Mouse (Mus musculus) kidney, embryonic 16.5 days (tissue): ENCODE results near the gene Chil4. TPM values are rescaled to one million over a fixed set of nuclear protein-coding genes. Genes with fewer than 3 reads are reported as not detected.
"Not testable (repeated sequence)": the region's sequence is repeated elsewhere in the genome, so short reads cannot be mapped to it uniquely, and the experiment has no call there.

ENCODE experiments used
- ATAC-seq: fragments of 200-750 bp; cut with Nextera tagmentation; 2 replicates; pipeline ENCODE4 v1.8.0; 2017; ENCODE audit warnings: moderate TSS enrichment; ENCODE audit not compliant: low FRiP score, low TSS enrichment
- H3K27ac ChIP-seq: fragments of 300-500 bp; sonication (generic); 2 replicates; pipeline ENCODE4 v1.5.1; 2014; ENCODE audit warnings: low read length
- H3K27me3 ChIP-seq: fragments of 300-500 bp; sonication (generic); 2 replicates; pipeline ENCODE4 v1.6.1; 2014; ENCODE audit warnings: low read length, control low read depth, mixed read lengths; ENCODE audit not compliant: insufficient read depth
- H3K36me3 ChIP-seq: fragments of 300-500 bp; sonication (generic); 2 replicates; pipeline ENCODE4 v1.6.1; 2014; ENCODE audit warnings: low read length, control low read depth, mixed read lengths; ENCODE audit not compliant: insufficient read depth
- H3K4me1 ChIP-seq: fragments of 300-500 bp; sonication (generic); 2 replicates; pipeline ENCODE4 v1.6.1; 2014; ENCODE audit warnings: low read length, control low read depth, mixed read lengths; ENCODE audit not compliant: insufficient read depth
- H3K4me2 ChIP-seq: fragments of 300-500 bp; sonication (generic); replicated peaks from 2 replicates; pipeline ENCODE4 v1.6.1; 2014; ENCODE audit warnings: low read depth, low read length
- H3K4me3 ChIP-seq: fragments of 300-500 bp; sonication (generic); 2 replicates; pipeline ENCODE4 v1.5.1; 2014; ENCODE audit warnings: mild to moderate bottlenecking, low read length
- H3K9ac ChIP-seq: fragments of 300-500 bp; sonication (generic); replicated peaks from 2 replicates; pipeline ENCODE4 v1.6.1; 2014; ENCODE audit warnings: low read length
- H3K9me3 ChIP-seq: fragments of 300-500 bp; sonication (generic); 2 replicates; pipeline ENCODE4 v1.6.1; 2016; ENCODE audit warnings: low read length, control low read depth
- WGBS: fragments of 180-500 bp; shearing (Covaris S2); extraction: QIAGEN DNeasy Blood & Tissue Kit; methylation state at CpG from one replicate; pipeline ENCODE4 v1.1.7; 2014; 5-methylcytosine and 5-hydroxymethylcytosine counted together
- polyA plus RNA-seq: library from polyadenylated mRNA; unstranded; fragments of >200 nt; fragmentation: Nextera tagmentation; extraction: Ambion mirVana; gene quantifications from 2 replicates; pipeline ENCODE4 v1.2.1, GENCODE M21; 2015

Chil4 gene
- polyA plus RNA-seq, 1 experiment from 2014 or later: 0.95 TPM

DNA sequence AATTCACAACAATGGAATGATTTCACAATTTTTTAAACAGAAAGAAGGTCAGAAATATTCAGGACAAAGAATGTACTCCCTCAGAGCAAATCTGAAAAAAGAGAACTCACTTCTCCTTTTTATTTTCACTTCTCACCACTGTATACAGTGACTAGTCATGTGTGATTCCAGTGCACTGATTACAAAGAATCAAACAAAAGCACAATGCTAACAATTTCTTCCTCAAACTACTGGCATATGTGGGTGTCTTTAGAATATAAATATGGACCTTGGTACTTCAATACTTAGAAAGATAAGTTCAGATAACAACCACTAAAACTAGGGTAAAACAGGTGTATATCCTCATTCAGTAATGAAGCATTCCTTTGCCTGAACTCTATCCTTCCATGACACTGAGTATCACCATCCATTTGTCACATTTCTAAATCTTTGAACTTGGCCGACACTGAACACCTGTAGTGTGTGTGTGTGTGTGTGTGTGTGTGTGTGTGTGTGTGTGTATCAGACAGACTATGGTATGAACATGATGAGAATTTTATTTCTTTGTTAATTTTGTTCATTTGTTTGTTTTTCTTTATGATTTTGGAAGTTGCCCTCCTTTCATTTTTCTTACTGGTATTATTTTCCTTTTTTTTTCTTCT lies 2.4 kb upstream of the Chil4 start:
- H3K4me1 ChIP-seq: no peaks in the 10 kb centered on the region
- ATAC-seq: no peak
- H3K36me3 ChIP-seq: no peaks in the 10 kb centered on the region
- no peaks in the 10 kb centered on the region for H3K27me3 ChIP-seq
- 65% methylated on average over 1 of the region's 1 CpGs for WGBS
- H3K4me3 ChIP-seq: no peak overlapping the region
- no peak overlapping the region for H3K9ac ChIP-seq
- no peaks in the 10 kb centered on the region for H3K9me3 ChIP-seq
- H3K27ac ChIP-seq: no peak overlapping the region
- H3K4me2 ChIP-seq: no peak overlapping the region

DNA sequence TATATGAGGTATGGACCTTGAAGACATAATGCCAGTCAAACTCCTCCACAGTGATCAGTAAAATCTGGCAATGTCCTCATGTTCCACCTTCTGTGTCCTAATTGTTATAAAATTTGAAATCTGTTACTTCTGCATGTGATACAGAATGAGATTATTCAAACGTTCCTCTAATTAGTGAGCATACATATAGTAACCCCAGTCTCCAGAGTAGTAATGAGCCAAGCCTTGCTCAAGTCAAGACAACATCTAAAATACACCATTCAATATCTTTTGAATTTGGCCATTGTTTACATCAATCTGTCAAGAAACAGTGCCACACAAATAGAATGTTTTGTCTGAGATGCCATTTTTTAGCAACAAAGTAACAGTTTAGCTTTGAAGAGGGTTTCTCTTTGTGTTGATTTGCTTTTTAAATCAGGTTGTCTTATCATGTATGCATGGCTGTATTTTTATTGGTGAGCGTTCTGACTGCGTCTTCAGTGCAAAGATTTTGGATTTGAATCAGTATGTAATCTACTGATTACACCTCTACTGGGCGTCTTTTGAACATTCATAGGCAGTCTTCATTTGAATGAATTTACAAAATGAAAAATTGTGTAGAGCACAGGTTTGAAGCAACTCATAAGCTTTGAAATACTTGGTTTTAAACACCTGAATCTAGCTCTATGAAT lies 888 bp downstream of the Chil4 start:
- H3K9me3 ChIP-seq, H3K27ac ChIP-seq, H3K27me3 ChIP-seq, H3K4me2 ChIP-seq, H3K36me3 ChIP-seq, H3K9ac ChIP-seq, ATAC-seq, H3K4me1 ChIP-seq, H3K4me3 ChIP-seq: not testable (repeated sequence)
- WGBS: 83% methylated on average over 4 of the region's 4 CpGs

DNA sequence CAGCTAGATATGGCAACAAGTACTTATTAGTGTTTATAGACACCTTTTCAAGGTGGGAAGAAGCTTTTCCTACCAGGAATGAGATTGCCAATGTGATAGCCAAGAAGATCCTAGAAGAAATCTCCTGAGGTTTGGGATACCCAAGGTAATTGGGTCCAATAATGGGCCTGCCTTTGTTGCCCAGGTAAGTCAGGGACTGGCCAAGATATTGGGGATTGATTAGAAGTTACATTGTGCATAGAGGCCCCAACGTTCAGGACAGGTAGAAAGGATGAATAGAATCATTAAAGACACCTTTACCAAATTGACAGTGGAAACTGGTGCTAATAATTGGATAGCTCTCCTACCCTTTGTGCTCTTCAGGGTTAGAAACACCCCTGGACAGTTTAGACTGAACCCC lies 21.3 kb downstream of the Chil4 start:
- 53% methylated on average over 1 of the region's 1 CpGs for WGBS
- not testable (repeated sequence) for H3K4me2 ChIP-seq, ATAC-seq, H3K4me3 ChIP-seq, H3K27ac ChIP-seq, H3K4me1 ChIP-seq, H3K36me3 ChIP-seq, H3K9ac ChIP-seq, H3K27me3 ChIP-seq
- peaks cover 16% of the 10 kb centered on the region; the same call in 1 of the 2 replicates for H3K9me3 ChIP-seq

DNA sequence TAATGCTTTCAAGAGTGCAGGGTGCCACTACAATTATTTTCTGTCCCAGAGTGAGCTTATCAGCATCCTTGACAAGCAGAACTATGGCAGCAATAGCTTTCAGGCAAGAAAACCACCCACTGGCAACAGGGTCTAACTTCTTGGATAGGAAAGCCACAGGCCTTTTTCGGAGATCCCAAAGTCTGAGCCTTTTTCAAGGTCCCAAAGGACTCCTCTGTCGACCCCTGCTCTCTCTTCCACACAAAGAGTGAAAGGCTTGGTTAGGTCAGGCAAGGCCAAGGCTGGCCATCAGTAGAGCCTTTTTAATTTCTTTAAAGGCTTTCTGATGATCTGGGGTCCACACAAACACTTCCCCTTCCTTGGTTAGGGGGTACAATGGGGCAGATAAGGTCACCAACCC lies 22.1 kb downstream of the Chil4 start:
- not testable (repeated sequence) for H3K9ac ChIP-seq
- WGBS: 69% methylated on average over 2 of the region's 2 CpGs

DNA sequence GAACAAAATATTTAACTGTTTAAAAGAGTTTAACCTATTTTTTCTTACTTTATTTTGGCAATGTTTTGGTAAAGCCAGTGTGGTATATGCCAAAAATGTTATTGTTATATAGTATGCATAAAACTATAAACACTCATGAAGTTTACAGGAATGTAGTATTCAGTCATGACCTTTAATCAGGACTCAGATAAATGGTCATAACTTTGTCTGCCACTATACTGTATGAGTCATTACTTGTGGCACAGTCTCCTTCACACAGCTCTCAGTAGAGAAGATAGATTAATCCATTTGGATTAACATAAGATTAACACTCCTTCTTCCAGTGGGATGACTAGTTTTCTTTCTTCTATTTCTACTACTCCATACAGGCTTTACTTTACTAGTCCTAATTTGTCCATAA lies 23.0 kb downstream of the Chil4 start:
- no peaks in the 10 kb centered on the region for H3K27me3 ChIP-seq
- no peak overlapping the region for H3K4me3 ChIP-seq
- H3K4me2 ChIP-seq: no peak overlapping the region
- H3K36me3 ChIP-seq: no peaks in the 10 kb centered on the region
- no peak for ATAC-seq
- no peak overlapping the region for H3K27ac ChIP-seq
- H3K4me1 ChIP-seq: no peaks in the 10 kb centered on the region
- H3K9me3 ChIP-seq: peaks cover 16% of the 10 kb centered on the region; the same call in 1 of the 2 replicates
- no peak overlapping the region for H3K9ac ChIP-seq

More for the DNA sequence above, 22.1 kb downstream of the Chil4 start:
- not testable (repeated sequence) for H3K36me3 ChIP-seq, H3K27me3 ChIP-seq, H3K4me2 ChIP-seq, H3K4me3 ChIP-seq, H3K27ac ChIP-seq, ATAC-seq, H3K4me1 ChIP-seq
- peaks cover 16% of the 10 kb centered on the region; the same call in 1 of the 2 replicates for H3K9me3 ChIP-seq

- no peak overlapping the region for H3K4me3 ChIP-seq
- WGBS: 89% methylated on average over 12 of the region's 12 CpGs
- ATAC-seq: no peak
- no peaks in the 10 kb centered on the region for H3K36me3 ChIP-seq
- H3K27me3 ChIP-seq: no peaks in the 10 kb centered on the region
- H3K9ac ChIP-seq: no peak overlapping the region
- H3K27ac ChIP-seq: no peak overlapping the region
- no peaks in the 10 kb centered on the region for H3K4me1 ChIP-seq
- no peak overlapping the region for H3K4me2 ChIP-seq
- peaks cover 16% of the 10 kb centered on the region; the same call in 1 of the 2 replicates for H3K9me3 ChIP-seq
Observed at GRCm38 (mm10) chr3:106195486-106195885, 23.8 kb downstream of the Chil4 start.

DNA sequence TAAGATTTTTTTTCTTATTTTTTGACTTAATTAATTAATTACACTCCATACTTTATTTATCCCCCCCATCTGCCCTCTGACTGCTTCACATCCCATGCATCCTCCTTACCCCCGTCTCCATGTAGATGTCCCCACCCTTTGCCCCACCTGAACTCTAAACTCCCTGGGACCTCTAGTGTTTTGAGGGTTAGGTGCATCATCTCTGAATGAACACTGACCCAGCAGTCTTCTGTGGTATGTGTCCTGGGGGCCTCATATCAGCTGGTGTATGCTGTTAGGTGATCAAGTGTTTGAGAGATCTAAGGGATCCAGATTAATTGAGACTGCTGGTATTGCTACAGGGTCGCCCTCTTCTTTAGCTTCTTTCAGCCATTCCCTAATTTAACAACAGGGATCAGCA lies 31.3 kb downstream of the Chil4 start:
- H3K4me1 ChIP-seq: no peaks in the 10 kb centered on the region
- no peak overlapping the region for H3K9ac ChIP-seq
- WGBS: 83% methylated on average over 2 of the region's 2 CpGs
- H3K9me3 ChIP-seq: peaks cover 26% of the 10 kb centered on the region
- H3K4me2 ChIP-seq: no peak overlapping the region
- no peak overlapping the region for H3K4me3 ChIP-seq
- H3K36me3 ChIP-seq: no peaks in the 10 kb centered on the region
- H3K27me3 ChIP-seq: no peaks in the 10 kb centered on the region
- no peak overlapping the region for H3K27ac ChIP-seq
- 0 out of 2 replicates have a peak, but pooled peaks have one; percentile 12 for ATAC-seq

GRCm38 (mm10) chr3:106177509-106178189 lies 41.7 kb downstream of the Chil4 start:
- no peaks in the 10 kb centered on the region for H3K4me1 ChIP-seq
- 86% methylated on average over 13 of the region's 13 CpGs for WGBS
- H3K27me3 ChIP-seq: no peaks in the 10 kb centered on the region
- H3K36me3 ChIP-seq: no peaks in the 10 kb centered on the region
- no peak for ATAC-seq
- H3K27ac ChIP-seq: no peak overlapping the region
- no peak overlapping the region for H3K4me2 ChIP-seq
- H3K9ac ChIP-seq: no peak overlapping the region
- H3K4me3 ChIP-seq: no peak overlapping the region
- peaks cover 12% of the 10 kb centered on the region; the same call in 1 of the 2 replicates for H3K9me3 ChIP-seq

GRCm38 (mm10) chr3:106174971-106175370 lies 44.3 kb downstream of the Chil4 start:
- H3K36me3 ChIP-seq, H3K4me3 ChIP-seq, H3K27ac ChIP-seq, H3K4me1 ChIP-seq, H3K9ac ChIP-seq, H3K27me3 ChIP-seq, H3K4me2 ChIP-seq, ATAC-seq: not testable (repeated sequence)
- WGBS: 61% methylated on average over 2 of the region's 2 CpGs
- peaks cover 11% of the 10 kb centered on the region; the same call in 1 of the 2 replicates for H3K9me3 ChIP-seq

- H3K4me1 ChIP-seq, H3K9ac ChIP-seq, H3K27me3 ChIP-seq, H3K4me2 ChIP-seq, H3K4me3 ChIP-seq, H3K36me3 ChIP-seq, ATAC-seq, H3K27ac ChIP-seq, H3K9me3 ChIP-seq: not testable (repeated sequence)
- 62% methylated on average over 2 of the region's 2 CpGs for WGBS
Observed at GRCm38 (mm10) chr3:106172506-106172905, 46.8 kb downstream of the Chil4 start.
